Mouse (Mus musculus): ENCODE data around the gene Defb29.
A peak's percentile ranks its signal among the peaks of the same experiment; 100 is the strongest.

Defb29 gene

DNA sequence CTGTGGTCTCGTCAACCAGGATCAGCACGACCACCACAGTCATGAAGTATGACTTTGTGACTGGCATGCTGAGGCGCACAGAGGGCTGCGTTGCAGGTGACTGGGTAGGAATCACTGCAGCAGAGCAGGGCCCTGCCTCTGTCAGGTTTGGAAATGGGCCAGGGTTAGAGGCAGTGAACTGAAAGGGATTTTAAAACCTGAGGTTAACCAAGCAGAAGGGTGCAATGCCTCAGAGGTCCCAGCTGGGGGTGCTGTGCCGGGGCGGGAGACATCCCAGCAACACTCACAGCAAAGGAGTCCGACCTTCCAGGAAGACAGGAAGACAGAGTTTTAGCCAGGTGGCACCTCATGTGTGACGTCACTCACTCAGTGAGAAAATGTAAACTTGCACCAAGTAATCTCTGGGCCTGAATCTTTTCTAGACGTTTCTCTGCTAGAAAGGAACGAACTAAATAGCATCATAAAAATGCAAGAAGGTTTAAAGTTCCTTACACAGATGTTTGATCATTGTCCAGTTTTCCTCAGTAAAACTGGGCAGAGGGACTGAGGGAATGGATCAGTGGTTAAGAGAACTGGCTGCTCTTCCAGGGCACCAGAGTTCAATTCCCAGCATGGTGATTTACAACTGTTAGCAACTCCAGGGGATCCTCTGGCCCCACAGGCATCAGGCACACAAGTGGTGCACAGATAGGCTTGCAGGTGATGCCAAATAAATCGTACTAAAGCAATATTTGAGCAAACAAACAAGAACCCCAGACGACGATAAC is at the start of gene Defb29:
TSS of gene Defb29 (minus strand) at position 155 of the 767 bp plus-strand sequence.
- no peak for DNase-seq (ENCODE audit: low spot score in 2 of 2)

DNA sequence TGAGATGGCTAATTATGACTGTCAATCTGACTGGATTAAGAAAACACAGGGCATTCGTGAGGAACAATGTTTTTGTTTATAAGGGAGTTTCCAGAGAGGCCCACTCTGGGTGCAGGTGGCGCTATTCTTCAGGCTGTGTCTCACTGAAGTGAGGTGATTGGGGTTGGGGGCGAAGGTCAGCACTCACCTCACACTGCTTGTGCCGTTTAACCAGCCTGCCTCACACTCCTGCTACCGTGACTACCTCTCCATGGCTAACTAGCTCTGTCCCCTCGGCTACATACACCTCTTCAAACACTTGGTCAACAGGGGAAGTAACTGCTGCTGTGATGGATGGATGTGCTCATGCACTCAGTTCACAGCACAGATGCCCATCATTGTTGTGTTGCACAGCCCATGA is 49.1 kb upstream of the Defb29 start:
- DNase-seq (ENCODE audit: low spot score in 2 of 2) = no peak

- DNase-seq (ENCODE audit: low spot score in 2 of 2) = no peak
These were observed 48.6 kb upstream of the Defb29 start for GRCm38 (mm10) chr2:152588450-152588849.

DNA sequence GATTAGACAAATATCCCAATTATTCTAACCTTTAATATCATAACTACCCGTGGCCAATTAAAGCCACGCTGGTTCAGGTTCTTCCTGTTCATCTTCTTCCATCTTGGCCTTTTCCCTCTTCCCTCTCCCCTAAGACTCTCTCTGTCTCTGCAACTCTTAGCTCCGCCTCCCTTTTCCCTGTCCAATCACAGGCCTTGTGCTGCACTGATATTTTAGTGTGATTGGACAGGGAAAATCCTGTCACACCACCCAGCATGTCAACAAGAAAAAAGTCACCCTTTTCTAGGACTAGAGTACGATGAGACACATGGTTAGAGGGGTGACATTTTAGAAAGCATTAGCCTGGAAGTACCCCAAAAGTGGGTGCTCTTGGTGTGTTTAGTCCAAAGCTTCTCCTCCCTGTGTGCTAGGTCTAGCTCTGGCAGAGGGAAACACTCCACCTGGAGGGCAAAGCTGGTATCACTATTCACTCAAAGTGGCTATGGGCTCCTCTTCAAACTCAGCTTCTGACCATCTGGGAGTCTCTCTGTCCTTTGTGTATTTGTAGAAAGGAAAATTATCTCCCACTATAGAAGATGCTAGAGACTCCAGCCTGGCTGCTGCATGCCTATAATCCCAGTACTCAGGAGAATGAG is 47.1 kb upstream of the Defb29 start:
- DNase-seq (ENCODE audit: low spot score in 2 of 2) = no peak

GRCm38 (mm10) chr2:152580612-152581011 is 40.7 kb upstream of the Defb29 start:
- DNase-seq (ENCODE audit: low spot score in 2 of 2) = no peak

- no peak for DNase-seq (ENCODE audit: low spot score in 2 of 2)
These were observed 40.2 kb upstream of the Defb29 start, which contains the start of gene Defb19 for GRCm38 (mm10) chr2:152580107-152580506. Gene Defb19, minus strand, starts transcription at chr2:152580312.

DNA sequence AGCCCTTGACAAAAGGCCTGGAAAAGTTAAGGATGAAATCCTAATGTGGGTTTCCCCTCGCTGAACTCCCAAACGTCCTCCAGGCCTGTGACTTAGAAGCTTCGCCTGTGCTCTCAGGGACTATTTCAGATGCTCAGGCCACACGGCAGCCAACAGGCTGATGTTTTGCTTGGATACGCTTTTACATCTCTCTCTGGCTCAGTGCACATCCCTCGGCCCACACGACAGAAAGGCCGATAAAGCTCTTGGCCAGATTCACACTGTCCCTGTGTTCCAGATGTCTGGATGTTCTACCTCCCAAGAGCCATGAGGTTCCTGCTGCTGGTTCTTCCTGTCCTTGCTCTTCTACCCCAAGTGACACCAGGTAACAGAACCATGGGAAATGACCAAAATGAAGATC is 33.6 kb upstream of the Defb29 start:
- no peak for DNase-seq (ENCODE audit: low spot score in 2 of 2)

DNA sequence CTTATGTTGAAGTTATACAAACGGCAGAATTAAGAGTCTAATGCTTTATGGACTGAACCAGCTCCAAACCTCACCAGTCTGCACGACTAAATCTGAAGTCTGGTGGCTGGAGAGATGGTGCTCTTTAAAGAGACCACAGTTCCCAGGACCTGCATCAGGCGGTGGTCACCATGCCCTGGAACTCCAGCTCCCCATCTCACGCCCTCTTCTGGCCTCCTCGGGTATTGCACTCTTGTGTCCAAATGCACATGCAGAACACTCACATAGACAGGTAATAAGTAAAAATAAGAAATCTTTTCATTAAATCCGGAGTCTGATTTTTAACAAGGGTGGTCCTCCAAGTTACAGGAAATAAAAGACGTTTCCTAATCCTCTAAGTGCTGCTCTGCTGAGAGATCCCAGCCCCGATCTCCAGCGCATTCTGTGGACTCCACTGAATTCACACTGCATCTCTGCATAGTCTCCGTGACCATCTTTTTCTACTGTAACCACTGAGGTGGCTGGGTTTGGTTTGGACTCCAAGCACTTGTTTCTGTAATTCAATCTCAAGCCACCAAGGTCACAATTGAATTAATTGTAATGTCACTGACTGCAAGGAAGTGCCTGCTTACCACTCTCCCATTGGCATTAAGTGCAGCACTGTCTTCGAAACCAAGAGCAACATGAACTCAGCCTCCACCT is 32.4 kb upstream of the Defb29 start, which contains the start of gene Defb21:
TSS of gene Defb21 (plus strand) at position 631 of the 681 bp plus-strand sequence.
- DNase-seq (ENCODE audit: low spot score in 2 of 2) = peak in 1 of 2 experiments; percentile 21

DNA sequence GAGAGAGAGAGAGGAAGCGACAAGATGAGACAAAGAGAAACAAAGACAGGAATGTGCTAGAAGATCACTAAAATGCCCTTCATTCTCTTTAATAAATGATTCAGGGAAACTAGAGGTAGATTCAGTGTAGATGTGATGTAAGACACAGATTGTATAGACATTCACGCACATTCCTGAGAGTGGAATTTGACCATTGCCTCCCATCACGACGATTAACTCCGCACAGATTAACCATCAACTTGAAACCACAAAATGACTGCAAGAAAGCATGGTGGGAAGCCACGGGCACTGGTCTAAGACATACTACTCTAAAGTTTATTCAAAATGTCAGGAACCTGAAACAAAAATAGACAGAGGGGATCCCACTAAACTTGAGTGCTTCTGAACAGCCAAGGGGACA is 30.4 kb upstream of the Defb29 start:
- no peak for DNase-seq (ENCODE audit: low spot score in 2 of 2)

DNA sequence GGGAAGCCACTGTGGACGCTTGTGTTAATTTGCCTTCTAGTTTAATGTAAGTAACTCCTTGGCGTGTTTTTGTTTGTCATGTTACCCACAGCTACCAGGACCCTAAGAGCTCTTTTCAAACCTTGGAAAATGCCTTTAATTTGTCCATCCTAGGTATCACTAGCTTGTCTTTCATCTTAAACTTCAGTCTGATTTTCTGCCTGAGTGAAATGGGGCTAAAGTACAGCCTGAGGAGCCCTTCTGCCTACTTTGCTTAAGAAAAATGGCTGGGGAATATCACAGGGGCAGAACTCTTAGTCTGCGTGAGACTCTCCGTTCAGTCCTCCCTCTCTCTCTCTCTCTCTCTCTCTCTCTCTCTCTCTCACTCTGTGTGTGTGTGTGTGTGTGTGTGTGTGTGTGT is 30.0 kb upstream of the Defb29 start:
- DNase-seq (ENCODE audit: low spot score in 2 of 2) = no peak

- no peak for DNase-seq (ENCODE audit: low spot score in 2 of 2)
These were observed 29.1 kb upstream of the Defb29 start, which contains the start of gene Gm17416 for GRCm38 (mm10) chr2:152569038-152569437. Gene Gm17416, plus strand, starts transcription at chr2:152569338.

GRCm38 (mm10) chr2:152556655-152557054 is 16.8 kb upstream of the Defb29 start:
- no peak for DNase-seq (ENCODE audit: low spot score in 2 of 2)

DNA sequence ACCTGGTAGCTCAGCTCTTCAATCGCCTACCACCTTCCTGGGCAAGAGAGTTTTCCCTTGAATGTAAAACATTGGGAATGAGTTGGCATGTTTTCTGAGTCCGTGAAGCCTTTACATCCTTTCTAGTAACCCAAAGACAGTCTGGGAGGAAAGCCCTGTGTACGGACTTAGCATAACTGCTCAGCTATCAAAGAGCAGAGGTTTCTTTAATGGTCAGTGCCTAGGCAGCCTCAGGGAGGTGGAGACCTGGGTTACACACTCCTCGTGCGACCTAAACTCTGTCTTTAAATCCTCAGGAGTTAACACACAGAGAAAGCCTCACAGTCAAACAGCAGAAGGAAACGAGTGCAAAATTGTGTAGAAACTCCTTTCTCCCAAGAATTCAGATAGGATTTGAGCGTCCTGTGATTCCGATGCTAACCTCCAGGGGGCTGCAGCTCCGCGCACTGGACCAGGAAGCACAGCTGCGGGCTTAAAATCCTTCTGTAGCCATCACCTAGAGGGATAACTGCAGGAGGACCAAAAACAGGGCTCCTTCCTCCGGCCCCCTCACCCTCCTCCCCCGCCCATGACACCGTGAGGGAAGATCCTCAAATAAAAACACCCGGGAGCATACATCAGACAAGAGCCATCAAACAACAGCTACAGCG is 14.0 kb upstream of the Defb29 start:
- peak in 1 of 2 experiments; percentile 20 for DNase-seq (ENCODE audit: low spot score in 2 of 2)

DNA sequence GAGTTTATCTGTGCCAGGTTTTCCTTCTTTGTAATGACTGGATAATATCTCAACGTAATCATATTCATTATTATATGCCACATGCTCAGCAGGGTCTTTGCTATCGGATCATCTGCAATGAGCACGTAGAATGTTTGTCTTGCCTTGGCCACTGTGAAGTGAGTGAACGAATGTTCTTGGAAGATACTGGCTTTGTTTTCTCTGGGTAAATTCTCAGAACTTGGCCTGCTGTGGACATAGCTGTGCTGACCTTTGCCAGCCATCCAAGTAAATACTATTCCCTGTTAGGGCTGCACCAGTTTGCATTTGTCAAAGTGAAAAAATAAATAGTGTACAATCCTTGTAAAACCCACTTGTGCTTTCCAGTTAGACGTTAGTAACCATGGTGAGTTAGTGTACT is 8.2 kb upstream of the Defb29 start:
- no peak for DNase-seq (ENCODE audit: low spot score in 2 of 2)

GRCm38 (mm10) chr2:152544691-152545090 is 4.8 kb upstream of the Defb29 start:
- DNase-seq (ENCODE audit: low spot score in 2 of 2) = peak in 1 of 2 experiments; percentile 3

DNA sequence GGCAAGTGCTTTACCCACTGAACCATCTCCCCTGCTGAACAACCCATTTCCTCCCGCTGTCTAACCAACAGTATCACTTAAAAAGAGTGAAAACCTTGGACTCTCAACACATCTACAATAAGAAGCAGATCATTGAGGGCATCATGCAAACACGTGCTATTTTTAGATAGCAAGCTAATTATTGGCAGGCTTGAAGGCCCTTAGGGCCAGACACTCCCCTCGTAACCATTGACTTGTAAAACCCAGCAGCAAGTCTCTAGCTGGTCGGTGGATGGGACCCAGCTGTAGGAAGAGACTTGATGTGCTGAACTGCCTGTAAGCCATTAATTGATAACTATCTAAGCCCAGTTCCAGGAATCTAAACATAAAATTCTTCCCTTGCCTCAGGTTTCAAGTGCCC is 3.6 kb upstream of the Defb29 start:
- DNase-seq (ENCODE audit: low spot score in 2 of 2) = no peak

DNA sequence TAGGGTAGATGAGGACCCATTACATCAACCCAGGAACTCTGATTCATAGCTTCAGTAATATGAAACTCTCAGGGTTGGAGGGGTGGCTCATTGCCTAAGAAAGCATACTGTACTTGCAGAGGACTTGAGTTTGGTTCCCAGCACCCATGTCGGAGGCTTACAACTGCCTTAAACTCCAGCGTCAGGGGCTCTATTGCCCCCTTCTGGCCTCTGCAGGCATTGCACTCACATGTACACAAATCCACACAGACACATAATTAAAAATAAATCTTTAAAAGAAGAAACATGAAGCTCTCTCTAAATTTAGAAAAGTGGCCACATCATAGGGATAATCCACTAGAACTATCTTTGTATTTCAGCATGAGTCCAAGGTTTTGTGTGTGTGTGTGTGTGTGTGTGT is 3.0 kb upstream of the Defb29 start:
- no peak for DNase-seq (ENCODE audit: low spot score in 2 of 2)

GRCm38 (mm10) chr2:152541979-152542378 is 2.1 kb upstream of the Defb29 start:
- no peak for DNase-seq (ENCODE audit: low spot score in 2 of 2)

DNA sequence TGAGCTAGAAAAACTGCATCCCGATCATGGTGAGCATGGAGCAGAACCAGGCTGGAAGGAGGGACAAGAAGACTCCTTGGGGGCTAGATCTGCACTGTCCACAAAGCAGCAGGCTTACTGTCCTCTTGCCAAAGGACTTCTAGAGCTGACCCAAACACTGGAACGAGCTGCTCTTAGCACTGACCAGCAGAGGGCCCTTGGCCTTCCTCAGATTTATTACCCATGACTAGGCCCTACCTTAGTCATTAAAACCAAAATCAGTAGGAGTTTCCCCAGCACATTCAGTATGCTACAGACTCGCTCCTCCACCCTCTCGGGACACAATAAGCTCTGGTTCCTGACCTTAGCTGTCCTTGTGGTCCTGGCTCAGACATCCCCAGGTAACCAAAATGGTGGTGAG is 21.9 kb downstream of the Defb29 start, which contains the start of gene Defb28:
TSS of gene Defb28 (plus strand) at position 275 of the 400 bp plus-strand sequence.
- DNase-seq (ENCODE audit: low spot score in 2 of 2) = no peak

- no peak for DNase-seq (ENCODE audit: low spot score in 2 of 2)
These were observed 23.8 kb downstream of the Defb29 start for GRCm38 (mm10) chr2:152516084-152516483.

GRCm38 (mm10) chr2:152511592-152511991 is 28.3 kb downstream of the Defb29 start, which contains the start of gene Defb26:
Gene Defb26, minus strand, starts transcription at chr2:152511692.
- no peak for DNase-seq (ENCODE audit: low spot score in 2 of 2)

- no peak for DNase-seq (ENCODE audit: low spot score in 2 of 2)
These were observed 35.9 kb downstream of the Defb29 start for GRCm38 (mm10) chr2:152503950-152504349.

Data from thymus, postnatal 10 days (tissue).